Mouse (Mus musculus) hematopoietic stem cell, adult 5-6 weeks (primary cell): ENCODE measurements around the gene Sgms1. TPM values are rescaled to one million over a fixed set of nuclear protein-coding genes. Genes with fewer than 3 reads are reported as not detected.

ENCODE experiments used
- ATAC-seq, 2 experiments: fragments of 125-278 bp in 1 of 2; replicated peaks in 1 of 2; 2 replicates each; pipeline ENCODE4 v1.8.0; 2016 to 2017; ENCODE audit warnings: inconsistent platforms in 2 of 2, mild to moderate bottlenecking in 2 of 2, moderate number of reproducible peaks in 2 of 2, low read depth in 1 of 2, moderate TSS enrichment in 1 of 2; ENCODE audit not compliant: low FRiP score in 2 of 2, poor library complexity in 2 of 2, severe bottlenecking in 2 of 2, insufficient read depth in 1 of 2, low TSS enrichment in 1 of 2
- total RNA-seq: library from RNA; stranded (forward); fragments of 172-1452, 232-1000 nt; gene quantifications from 2 replicates; pipeline ENCODE4 v1.2.3, GENCODE M21; 2017

Gene Sgms1
- total RNA-seq, 1 experiment from 2014 or later: 79.2 TPM

DNA sequence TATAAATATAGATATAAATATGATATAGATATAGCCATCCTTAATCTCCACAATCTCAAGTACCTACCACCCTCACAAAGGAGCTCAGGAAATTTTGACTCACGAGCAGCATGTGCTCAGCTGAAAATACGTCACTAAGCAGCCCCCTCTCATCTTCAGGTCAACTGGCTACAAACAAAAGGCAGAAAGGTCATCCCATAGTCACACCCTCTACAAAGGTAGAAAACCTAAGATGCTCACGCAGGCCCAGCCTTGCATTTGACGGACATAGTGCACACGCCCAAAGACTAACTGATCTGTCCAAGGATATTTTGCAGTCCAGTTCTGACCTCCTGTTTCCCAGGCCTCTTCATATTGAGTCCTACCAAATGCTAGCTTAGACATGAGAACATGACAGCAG lies 159.2 kb downstream of the Sgms1 start:
- no peak for ATAC-seq

DNA sequence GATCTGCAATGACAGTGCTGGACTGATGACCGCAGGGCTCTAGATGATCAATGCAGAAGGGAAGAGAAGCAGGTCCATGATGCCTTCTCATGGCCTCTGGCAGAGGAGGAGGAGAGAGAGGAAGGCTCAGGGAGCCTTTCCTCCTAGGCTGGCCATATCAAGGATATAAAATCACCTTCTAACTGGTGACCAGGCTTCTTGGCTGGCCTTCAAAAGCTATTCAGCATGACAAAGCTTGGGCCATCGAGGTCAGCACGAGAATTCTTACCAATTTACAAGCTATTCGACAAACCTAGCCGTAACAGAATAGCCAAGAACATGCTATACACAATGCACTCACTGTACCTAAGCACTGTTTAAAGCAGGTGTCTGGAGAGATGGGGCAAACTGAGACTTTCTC lies 159.7 kb downstream of the Sgms1 start:
- ATAC-seq: no peak

DNA sequence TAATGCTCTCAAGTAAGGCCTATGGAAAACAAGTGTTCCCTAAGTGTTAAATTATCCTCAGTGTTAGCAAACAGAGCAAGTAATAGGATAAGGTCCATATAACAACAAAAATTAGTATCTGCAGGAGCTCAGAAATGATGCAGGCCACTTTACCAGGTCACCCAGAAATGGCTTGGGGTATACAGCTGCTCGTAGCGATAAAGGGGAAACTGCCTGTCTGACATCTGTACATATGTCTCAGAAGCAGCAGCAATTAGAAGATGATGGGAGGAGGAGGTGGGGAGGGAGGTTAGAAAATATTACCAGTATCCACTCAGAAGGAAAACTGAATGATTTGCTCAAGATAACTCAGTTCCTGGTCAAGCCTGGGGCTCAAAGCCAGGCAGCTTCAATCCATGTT lies 162.3 kb downstream of the Sgms1 start:
- ATAC-seq: no peak

DNA sequence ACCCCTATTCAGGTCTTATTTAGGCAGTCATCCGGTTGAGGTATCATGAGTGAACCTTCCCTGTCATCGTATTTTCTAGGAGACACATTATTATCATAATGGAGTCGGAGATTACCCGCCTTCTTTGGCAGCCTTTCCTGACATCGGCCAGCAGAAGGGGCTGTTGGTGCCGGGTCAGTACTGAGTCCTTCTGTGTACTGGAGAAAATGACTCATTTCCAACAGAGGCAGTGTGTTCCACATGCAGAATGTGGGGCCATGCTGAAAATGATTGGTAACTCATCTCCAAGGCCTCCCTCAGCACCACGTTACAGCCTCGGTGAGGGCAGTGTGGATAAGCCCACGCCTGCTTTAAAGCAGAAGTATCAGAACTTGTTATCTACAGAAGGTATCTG lies 164.4 kb downstream of the Sgms1 start:
- ATAC-seq: no peak

DNA sequence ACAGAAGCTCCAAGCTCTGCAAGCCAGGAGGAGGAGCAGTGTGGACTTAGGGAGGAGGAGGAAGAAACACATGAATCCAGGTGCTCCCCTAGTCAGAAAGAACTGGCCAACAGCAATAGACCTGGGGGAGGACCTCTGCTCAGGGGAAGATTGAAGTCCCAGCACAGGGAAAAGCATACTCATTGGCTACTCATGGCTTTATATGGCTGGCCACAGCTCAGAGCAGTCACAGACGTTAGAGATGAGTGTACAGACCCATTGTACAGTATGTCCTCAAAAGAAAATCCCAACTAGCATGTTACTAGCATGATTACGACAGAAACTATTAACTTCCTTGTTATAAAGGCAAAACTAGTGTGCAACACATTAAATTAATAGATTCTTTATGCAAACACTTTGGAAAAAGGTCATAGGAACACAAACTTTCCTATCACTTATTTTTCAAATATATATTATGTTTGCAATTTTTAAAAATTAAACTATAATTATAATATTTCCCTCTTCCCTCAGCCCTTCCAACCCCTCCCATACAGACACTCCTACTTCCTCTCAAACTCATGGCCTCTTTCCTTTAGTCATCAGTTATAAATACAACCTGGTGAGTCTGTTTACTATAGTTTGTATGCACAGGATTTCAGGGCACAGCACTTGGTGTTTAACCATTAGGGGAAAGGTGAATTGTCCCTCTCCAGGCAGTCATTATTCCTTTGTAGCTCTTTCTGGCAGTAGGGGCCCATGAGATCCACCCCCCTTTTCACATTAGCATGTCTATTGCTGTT lies 165.0 kb downstream of the Sgms1 start:
- ATAC-seq: no peak; a peak in 1 of 4 replicates

DNA sequence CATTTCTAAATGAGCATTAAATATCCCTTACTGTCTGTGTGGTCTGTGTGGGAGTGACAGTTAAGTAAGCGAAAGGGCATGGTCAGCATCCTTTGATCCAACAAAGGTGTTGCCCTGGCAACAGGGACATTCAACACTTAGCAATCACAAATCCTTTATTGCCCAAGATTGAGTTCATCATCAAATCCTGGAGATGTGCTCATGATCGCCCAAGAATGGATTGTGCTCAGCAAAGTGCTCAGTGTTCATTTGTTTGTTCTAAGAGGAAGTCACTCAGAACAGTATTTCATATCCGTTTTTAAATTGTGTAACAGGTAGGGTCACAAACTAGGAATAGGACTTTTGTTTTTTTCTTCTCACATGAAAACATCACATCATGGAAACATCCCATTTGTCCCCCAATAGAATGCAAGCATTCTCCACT lies 165.8 kb downstream of the Sgms1 start:
- peak in 1 of 2 experiments; percentile 47; a peak in 1 of 4 replicates for ATAC-seq

DNA sequence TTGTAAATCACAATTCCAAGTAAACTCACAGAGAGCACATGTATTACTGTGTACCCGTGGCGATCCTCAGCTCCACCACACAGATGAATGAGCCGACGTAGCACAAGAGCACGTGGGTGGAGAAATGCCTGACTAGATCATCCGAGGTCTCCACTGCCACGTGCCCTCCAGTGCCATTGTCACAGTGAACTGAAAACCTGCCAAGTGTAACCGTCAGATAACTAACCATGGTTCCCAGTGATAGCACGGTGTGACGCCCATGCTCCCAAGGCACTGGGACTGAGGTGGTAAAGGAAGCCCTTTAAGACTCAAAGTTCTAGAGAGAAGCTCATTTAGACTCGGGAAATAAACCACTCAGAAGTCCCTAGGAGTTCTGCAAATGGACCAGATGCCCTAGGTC lies 167.4 kb downstream of the Sgms1 start:
- ATAC-seq: peak in 1 of 2 experiments; percentile 36; a peak in 1 of 4 replicates

DNA sequence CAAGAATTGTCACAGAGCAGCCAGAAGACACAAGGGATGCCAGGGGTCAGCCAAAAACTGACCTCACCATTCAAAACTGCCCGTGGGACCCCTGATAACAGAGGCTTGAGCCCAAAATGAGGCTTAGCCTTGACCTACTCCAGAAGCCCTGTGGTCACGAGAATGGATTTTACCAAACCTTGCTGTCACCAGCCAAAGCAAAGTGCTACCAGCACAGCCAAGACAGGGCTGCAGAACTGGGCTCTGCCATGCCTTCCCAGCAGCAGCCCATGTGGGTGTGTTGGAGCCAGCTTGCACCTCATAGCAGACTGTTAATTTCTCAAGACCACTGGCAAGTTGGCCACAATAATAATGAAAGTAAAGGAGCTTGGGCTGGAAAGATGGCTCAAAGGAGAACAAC lies 168.5 kb downstream of the Sgms1 start:
- no peak for ATAC-seq

DNA sequence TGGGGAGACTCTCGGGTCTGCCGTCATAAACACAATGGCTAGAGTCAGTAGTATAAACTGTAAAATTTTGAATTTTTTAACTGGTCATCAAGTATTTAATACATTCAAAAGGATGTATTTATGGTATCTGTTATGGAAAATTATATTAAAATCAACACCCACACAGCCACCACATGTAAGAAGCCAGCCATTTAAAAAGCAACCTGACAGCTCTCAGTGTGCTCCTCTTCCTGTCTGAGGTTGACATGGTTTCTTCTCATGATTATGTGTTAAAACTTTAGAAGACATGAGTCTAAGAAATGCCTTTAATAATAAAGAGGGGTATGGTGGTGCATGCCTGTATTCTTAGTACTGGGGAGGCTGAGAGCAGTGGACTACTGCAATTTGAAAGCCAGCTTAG lies 172.8 kb downstream of the Sgms1 start:
- ATAC-seq: no peak

DNA sequence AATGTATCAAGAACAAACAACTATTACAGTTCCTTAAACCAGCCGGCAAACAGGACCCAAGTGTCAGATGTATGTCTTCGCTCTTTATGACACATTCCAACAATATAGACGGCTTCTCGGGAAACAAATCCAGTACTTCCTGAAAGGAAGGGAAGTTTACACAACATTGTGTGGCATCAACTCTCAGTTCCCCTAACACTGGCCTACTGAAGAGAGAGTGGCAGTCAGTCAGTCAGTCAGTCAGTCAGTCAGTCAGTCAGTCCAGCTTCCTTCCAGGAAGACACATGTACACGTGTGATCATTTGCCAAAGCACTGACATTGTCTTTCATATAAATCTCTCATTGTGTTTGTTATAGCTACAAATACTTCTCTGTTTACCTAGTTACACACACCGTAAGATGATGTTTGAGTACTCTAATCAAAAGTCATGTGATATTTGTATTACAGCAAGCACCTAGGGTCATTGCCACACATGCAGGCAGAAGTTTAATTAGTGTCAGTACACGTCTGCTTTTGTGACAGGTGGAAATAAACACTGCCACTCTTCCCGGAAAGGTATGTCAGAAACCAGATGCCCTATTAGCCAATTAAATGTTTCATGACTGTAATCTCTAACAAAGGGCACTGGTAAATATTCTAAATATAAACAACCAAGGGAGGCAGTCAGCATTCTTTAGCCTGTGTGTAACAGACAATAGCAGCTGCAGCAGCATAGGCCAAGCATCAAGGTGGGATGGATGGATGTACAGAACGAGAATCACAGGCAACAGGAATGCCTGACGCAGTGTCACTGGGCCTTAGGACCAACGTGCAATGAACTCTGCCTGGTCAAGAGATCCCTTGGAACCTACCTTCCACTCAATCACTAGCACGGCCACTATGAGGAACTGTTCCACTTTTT lies 174.4 kb downstream of the Sgms1 start:
- no peak for ATAC-seq

DNA sequence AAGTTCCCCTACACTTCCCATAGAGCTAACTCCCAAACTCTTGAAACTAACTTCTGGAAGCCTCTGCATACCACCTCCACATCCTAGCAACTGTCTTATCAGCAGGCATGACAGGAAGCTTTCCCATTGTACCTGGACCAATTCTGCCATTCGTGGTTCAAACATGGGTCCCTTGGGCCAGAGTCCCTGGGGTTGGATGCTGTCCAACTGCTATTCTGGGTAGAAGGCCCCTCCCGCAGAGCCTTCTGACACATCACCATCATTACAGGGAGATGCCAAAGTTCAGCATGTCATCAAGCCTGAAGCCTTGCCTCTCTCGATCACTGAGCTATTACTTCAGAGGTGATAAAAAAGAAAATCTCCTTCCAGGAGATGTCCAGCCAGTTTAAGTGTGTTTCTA lies 175.9 kb downstream of the Sgms1 start:
- ATAC-seq: no peak

DNA sequence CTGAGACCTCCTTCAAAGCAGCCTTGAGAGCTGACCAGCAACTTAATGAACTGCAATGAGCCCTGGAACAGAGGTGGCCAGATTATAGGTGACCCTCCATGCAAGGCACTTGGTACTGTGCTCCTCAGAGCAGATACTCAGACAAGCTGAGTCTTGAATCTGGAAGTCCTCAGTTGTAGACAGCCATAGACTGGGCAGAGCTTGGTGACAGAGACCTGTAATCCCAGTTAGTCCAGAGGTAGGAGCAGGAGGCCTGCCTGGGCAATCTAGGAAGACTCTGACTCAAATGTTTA lies 178.3 kb downstream of the Sgms1 start:
- no peak for ATAC-seq

DNA sequence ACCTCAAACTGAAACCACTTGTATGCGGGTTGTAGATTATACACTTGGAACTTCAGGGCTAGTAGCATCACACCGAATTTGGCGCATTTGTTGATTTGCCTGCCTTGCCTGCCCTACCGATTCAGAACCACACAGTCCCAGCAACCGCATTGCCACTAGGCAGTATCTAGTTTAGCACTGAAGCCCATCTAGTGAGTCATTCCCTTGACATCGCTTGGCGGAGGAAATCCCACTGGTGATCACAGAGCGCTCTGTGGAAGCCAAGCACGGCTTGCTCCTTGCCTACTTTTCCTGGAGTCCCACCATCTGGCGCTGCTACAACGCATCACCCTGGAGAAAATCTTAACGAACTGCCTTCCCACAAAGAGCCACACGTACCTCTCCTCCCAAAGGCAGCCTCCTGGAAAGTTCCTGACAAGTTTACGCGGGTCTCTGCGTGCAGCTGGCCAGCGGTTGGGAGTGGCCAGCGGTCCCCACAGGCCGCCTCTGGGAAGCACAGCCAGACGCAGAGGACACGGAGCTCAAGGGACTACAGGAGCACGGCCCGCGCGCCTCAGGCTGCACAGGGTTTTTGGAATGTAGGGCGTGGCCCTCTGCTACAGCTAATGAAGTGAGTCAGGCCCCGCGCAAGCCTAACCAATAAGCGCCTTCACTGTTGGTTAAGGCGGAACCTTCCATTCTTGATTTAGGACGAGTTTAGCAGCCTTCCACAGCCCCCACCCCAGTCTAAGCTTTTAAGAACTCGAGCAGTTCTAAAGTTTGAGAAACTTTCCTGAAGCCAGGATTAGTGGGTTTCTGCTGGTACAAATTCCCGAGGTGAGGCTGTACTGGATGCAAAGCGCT lies 178.8 kb downstream of the Sgms1 start:
- ATAC-seq: peak; percentile 94 to 98

DNA sequence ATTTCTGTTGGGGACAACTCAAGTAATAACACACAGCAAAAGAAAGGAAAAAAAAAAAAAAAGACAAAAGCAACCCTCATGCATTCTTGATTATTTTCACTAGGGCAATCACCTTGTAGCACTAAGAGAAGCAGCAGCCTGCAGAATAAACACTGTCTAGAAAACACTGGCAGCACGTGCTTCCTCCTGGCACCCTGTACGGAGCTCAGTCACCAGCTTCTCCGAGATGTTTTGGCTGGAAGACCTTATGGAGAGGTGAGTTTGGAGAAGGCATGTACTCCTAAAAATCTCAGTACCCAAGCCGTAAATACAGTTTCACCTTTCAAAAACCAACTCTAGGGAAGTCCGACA lies 179.4 kb downstream of the Sgms1 start:
- ATAC-seq: peak; percentile 25 to 34; a peak in 3 of 4 replicates

DNA sequence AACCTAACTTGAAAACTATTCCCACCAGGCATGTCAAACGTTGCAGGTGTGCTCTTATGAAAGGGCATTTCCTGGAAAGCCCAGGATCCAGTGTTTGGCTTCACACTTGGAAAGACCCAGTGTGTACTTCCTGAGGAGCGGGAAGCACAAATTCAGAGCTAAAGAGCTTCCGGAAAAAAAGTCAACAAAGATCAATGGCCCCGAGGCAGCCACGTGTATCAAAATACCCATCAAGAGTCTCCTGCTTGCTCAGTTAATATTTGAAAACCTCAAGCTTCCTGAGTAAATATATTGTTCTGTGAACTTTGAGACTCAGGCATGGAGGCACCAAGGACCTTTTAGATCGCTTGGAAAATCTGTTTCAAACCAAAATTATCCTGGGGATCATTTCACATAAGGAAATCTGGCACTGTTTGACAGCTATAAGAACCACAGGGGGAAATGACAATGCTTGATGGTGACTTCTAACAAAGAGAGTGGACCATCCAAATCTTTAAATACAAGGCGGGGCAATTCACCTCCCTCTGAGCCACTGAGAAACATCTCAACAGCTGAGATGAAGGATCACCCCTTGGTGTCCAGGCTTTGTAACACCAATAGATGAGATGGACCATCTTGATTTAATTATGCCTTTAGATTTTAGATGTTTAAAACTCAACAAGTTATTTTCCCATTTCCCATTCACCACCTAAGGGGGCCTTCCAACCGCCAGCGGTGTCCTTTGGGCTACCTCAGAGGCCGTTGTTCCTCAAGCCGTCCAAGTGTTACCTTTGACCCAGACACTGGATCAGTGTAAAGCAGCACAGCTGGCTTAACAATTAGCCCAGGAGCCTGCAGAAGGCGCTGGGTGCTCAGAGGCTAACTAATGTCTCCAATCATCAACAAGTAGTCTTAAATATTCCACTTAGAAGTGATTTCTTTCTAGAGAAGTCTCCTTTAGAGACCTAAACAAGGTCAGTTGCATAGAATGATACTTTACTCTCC lies 187.1 kb downstream of the Sgms1 start:
- ATAC-seq: no peak

DNA sequence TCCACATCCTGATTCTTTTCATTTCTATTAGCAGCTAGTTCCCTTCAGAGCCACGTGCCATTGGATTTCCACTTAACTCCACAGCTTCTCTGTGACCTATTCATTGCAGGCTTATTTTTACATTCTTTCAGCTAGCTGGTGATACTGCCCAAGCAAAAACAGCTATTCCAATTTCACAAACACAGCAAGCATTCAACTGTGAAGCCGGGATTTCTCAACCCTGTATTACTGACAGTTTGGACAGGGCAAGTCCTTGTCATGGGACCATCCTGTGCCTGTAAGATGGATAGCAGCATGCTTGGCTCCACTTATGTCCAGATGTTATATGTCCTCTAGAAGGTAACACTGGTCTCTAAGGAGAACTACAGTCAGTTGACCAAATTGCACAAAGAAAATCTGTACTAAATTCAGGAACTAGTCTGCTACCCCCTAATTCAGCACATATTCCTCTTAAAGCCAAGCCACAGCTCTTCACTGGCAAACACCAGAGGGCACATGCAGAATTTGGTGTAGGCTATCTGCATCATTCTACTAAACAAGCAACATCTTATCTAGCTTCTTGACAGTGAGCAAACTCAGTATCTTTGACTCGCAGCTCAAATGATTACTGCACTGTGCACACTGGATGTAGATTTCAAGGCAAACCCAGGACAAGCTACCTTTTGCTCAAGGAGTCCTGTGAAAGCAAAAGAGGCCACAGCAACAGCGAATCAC lies 189.5 kb downstream of the Sgms1 start:
- ATAC-seq: peak in 1 of 2 experiments; percentile 4; a peak in 1 of 4 replicates
